Mouse (Mus musculus) small intestine, adult 2 months (tissue): ENCODE measurements around the gene Aldh2. TPM values are rescaled to one million over a fixed set of nuclear protein-coding genes. Genes with fewer than 3 reads are reported as not detected.

Experiments
- H3K27ac ChIP-seq: fragments of 200-500 bp; 2 replicates; pipeline ENCODE4 v1.5.1; 2012; ENCODE audit warnings: low read depth, low read length, control low read depth, inconsistent platforms; ENCODE audit not compliant: insufficient read depth
- H3K27me3 ChIP-seq: fragments of 200-500 bp; 2 replicates; pipeline ENCODE4 v1.6.1; 2012; ENCODE audit warnings: mild to moderate bottlenecking, moderate library complexity, low read length, inconsistent platforms; ENCODE audit not compliant: control insufficient read depth, insufficient read depth
- H3K36me3 ChIP-seq: fragments of 200-500 bp; 2 replicates; pipeline ENCODE4 v1.6.1; 2012; ENCODE audit warnings: mild to moderate bottlenecking, low read length, control low read depth, inconsistent platforms; ENCODE audit not compliant: control insufficient read depth, insufficient read depth
- H3K4me1 ChIP-seq: fragments of 200-500 bp; 2 replicates; pipeline ENCODE4 v1.6.1; 2012; ENCODE audit warnings: low read length, inconsistent platforms, mixed read lengths; ENCODE audit not compliant: control insufficient read depth, insufficient read depth, insufficient read length
- H3K4me3 ChIP-seq: fragments of 200-500 bp; 2 replicates; pipeline ENCODE4 v1.5.1; 2012; ENCODE audit warnings: low read depth, mild to moderate bottlenecking, control low read depth, inconsistent platforms, low read length, moderate library complexity
- CTCF ChIP-seq: fragments of 200-500 bp; IDR thresholded peaks from 2 replicates; pipeline ENCODE4 v1.5.1; 2012; ENCODE audit warnings: low read depth, mild to moderate bottlenecking, control low read depth, inconsistent platforms, low read length, moderate library complexity, mixed read lengths; ENCODE audit not compliant: insufficient replicate concordance, insufficient read length; ENCODE audit errors: extremely low read depth
- POLR2A ChIP-seq: fragments of 200-500 bp; IDR thresholded peaks from 2 replicates; pipeline ENCODE4 v1.6.1; 2012; ENCODE audit warnings: low read depth, mild to moderate bottlenecking, control low read depth, inconsistent platforms, low read length, moderate library complexity
- WGBS: fragments of 180-500 bp; shearing (Covaris S2); methylation state at CpG from one replicate; pipeline ENCODE4 v1.1.7; 2018; 5-methylcytosine and 5-hydroxymethylcytosine counted together
- polyA plus RNA-seq: library from polyadenylated mRNA; depleted of rRNA; stranded (reverse); fragments of >200 nt; gene quantifications from 2 replicates; pipeline ENCODE4 v1.2.3, GENCODE M21; 2012

The Aldh2 gene
- polyA plus RNA-seq, 1 experiment, result 324 TPM

DNA sequence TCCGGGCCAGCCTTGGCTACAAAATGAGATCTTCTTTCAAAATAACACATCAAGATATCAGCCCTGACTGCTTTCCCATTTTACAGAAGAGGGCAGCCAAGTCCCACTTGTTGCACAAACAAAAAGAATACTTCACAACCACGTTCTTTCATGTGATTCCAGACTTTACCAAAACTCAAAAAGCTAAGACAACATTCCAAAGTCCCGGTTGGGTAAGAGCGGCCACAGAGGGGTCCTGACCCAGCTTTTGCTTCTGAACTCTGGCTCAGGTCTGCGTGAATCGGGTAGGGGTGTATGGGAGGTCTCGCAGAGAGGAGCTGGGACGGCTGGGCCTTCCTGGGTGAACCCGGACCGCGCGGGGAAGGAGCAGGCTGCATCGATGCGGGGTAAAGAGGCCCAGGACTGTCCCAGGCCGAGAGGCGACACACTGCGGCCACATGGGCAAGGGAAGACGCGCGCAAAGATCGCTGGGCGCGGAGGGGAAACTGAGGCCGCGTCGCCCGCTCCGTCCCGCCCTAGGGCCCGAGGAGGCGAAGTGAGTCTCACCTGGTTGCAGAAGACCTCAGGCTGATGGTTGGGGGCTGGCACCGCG is 712 bp downstream of the Aldh2 start:
- Histone ChIP-seq H3K27ac (peak overlapping the region; percentile 86), H3K4me1 (peaks cover 6% of the 10 kb centered on the region), H3K4me3 (peak overlapping the region; percentile 79), H3K27me3 (no peaks in the 10 kb centered on the region), H3K36me3 (no peaks in the 10 kb centered on the region)
- WGBS, result 5% methylated on average over 33 of the region's 33 CpGs
- TF ChIP-seq POLR2A, result no peak
- TF ChIP-seq CTCF, result no peak

DNA sequence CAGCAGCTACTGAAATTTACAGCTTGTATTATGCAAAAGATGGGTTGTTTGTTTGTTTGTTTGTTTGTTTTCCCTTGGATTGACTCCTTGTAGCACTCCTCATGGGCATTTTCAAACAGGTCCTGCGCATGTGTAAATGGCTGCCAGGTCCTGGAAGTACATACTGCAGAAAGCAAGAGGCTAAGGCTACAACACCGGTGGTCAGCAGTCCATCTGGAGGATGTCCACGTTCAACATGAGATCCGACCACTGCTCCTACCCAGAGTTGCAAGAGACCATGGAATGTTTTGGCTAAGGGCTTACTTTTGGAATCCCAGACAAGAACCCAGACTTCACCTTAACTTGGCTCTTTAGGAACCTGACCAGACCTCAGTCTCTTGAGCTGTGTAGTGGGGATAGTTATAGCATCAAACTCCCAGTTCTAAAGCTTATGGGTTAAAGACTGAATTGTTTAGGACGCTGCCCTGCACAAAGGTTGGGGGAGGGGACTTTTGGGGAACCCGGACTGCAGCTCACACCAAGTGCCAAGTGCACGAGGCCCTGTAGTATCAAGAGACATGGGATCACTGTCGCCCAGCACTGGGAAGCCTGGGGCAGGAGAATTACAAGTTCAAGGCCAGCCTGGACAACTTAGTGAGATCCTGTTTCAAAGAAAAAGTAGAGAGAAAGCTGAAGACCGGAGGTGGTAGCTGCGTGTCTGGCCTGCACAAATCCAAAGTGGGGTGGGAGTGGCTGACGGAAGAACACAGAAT is 1.4 kb downstream of the Aldh2 start:
- no peak for TF ChIP-seq CTCF
- TF ChIP-seq POLR2A, result no peak
- Histone ChIP-seq H3K4me1 (peaks cover 6% of the 10 kb centered on the region; the same call in 1 of the 2 replicates), H3K27ac (peak overlapping the region; percentile 15; the same call in 1 of the 2 replicates), H3K4me3 (peak overlapping the region; percentile 79), H3K27me3 (no peaks in the 10 kb centered on the region), H3K36me3 (no peaks in the 10 kb centered on the region)
- 68% methylated on average over 11 of the region's 11 CpGs for WGBS

DNA sequence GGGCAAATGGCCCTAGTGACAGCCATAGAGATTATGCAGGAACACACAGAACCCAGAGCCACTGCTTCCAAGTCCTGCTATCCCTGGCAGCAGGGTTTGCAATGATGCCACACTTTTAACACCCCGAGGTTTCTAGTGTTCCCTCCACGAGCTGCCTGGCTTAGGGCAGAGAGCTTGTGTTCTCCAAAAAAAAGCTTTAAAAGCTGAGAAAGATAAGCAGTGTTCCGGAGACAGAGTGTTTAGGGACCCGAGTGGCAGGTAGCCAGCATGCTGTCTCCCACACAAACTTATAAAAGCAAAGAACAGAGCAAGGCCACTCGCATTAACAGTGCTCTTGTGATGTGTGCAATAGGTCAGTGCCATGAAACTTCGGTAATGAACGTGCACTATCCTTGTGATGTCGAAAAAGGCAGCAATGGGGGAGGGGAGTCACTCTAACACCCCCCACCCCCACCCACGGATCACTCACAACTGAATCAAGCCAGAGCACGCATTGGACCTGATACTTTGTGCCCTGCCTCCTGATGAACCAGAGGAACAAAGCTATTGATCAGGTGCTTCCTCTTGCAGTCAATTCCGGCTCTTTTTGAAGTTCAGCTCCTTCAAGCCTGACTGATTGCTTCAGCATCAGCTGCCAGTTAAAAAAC is 2.1 kb downstream of the Aldh2 start:
- H3K4me1 ChIP-seq, result peaks cover 9% of the 10 kb centered on the region; the same call in 1 of the 2 replicates
- peak overlapping the region; percentile 38 for H3K4me3 ChIP-seq
- TF ChIP-seq POLR2A (no peak), CTCF (no peak)
- 65% methylated on average over 11 of the region's 11 CpGs for WGBS
- no peaks in the 10 kb centered on the region for H3K36me3 ChIP-seq
- H3K27me3 ChIP-seq, result no peaks in the 10 kb centered on the region
- H3K27ac ChIP-seq, result peak overlapping the region; percentile 11; the same call in 1 of the 2 replicates

DNA sequence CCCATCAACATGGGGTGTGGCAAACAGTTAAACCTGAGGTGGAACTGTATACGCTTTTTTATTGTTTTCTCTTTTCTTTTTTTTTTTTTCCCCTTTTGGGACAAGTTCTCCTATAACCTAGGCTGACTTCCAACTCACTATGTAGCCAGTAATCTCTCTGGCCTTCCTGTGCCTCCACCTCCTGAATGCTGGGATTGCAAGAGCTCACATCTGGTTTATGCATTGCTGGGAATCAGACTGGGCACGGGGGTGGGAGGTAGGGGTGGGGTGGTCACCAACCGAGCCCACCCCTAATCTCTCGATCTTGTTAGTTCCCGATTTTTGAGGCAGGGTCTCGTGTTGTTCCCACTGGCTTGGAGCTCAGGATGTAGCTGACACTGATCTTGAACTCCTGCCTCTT is 3.7 kb downstream of the Aldh2 start:
- no peak overlapping the region for H3K27ac ChIP-seq
- 82% methylated on average over 6 of the region's 6 CpGs for WGBS

DNA sequence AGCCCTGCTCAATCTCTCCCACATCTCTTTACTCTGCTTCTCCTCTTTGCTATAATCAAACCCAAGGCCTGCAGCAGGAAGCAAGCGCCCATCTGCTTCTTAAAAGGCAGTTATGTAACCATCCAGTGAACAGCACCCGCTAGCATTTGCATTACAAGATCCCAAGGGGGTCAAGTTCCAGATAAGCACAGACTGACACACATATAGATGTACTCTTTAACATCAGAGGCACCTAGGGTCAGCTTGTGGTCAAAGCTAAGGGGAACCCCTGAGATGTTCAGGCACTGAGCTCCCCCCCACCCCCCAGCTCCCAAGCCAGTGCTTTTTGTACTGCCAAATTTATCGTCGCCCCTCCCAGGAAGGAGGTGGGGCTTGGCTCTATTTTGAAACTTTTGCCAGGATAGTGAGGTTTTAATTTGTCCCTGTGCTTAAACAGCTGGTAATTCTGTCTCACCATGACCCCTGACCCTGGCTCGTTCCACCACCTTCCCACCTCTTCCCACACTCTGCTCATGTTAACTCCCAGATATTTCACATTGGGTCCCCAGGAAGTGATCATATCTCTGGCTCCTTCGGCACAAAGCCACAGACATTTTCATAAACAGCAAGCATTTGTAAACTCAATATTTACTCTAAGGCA is 7.1 kb downstream of the Aldh2 start:
- Histone ChIP-seq H3K4me1 (peaks cover 14% of the 10 kb centered on the region; the same call in 1 of the 2 replicates), H3K4me3 (no peak overlapping the region), H3K27ac (peak overlapping the region; percentile 76), H3K27me3 (no peaks in the 10 kb centered on the region), H3K36me3 (no peaks in the 10 kb centered on the region)
- 18% methylated on average over 6 of the region's 6 CpGs for WGBS
- TF ChIP-seq POLR2A (no peak), CTCF (no peak)

More for the DNA sequence above, 3.7 kb downstream of the Aldh2 start:
- TF ChIP-seq CTCF, result no peak
- no peak for TF ChIP-seq POLR2A
- Histone ChIP-seq H3K27me3 (no peaks in the 10 kb centered on the region), H3K4me3 (no peak overlapping the region), H3K4me1 (peaks cover 10% of the 10 kb centered on the region; the same call in 1 of the 2 replicates), H3K36me3 (no peaks in the 10 kb centered on the region)

DNA sequence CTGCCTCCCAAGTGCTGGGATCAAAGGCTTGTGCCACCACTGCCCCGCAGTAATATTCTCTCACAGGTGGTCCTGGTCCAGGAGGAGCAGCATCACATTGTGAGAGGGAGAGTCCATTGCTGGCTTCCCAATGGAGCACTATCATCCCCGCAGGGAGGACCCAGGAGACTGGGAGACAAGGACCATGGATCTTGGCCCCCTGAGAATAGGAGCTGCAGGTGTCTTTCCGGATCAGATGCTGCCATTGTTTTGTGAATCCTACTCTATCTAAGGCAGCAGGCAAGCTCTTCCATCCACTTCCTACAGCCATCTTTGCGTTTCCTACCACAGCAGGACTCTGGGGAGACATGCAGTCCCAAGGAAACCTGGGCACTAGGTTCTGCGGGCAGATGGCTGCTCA is 7.9 kb downstream of the Aldh2 start:
- Histone ChIP-seq H3K27ac (peak overlapping the region; percentile 76), H3K27me3 (no peaks in the 10 kb centered on the region), H3K4me1 (peaks cover 14% of the 10 kb centered on the region; the same call in 1 of the 2 replicates), H3K4me3 (no peak overlapping the region), H3K36me3 (no peaks in the 10 kb centered on the region)
- 90% methylated on average over 5 of the region's 5 CpGs for WGBS
- no peak for TF ChIP-seq POLR2A
- no peak for TF ChIP-seq CTCF
